Mouse (Mus musculus): ENCODE measurements around the gene Dmwd.

DNA sequence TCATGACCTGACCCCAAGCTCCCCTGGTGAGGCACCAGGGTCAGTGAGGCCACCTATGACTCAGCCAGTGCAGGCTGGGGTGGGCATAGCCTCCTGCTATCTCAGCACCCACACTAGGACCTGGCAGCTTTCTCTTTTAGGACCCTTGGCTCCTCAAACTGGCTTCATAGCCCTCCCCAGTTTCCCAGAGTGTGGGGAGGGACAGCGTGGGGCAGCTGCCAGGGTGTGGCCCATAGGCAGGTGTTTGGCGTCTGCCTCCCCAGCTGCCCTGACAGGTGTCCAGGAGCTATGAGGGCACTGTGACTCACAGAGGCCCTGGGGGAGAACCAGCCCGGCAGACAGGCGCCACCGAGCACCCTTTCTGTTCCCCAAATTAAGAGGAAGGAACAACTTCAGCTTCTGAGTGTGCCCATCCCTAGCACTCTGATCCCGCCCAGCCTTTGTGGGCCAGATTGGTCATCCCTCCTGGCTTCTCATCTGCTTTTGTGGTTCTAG is 8.3 kb downstream of the Dmwd start:
- TF ChIP-seq POLR2A (IDR thresholded peaks at IDR 0.05; ENCODE audit: low read depth, low read length) (no peak), CTCF (IDR thresholded peaks at IDR 0.05; ENCODE audit: extremely low read depth, insufficient read length, insufficient replicate concordance, low read depth, low read length) (no peak)

Data from small intestine, adult 2 months (tissue).